Mouse (Mus musculus): ENCODE measurements at regions not wholly inside any gene's neighbourhood (a gene's known extent, or its start where the extent isn't known, plus 50 kb on each side); places are given as distances from the start of the nearest gene placed in this dataset.

GRCm38 (mm10) chr6:99986449-99986848 lies 260.3 kb upstream of the Prok2 start:
- TF ChIP-seq CTCF (IDR thresholded peaks at IDR 0.05; ENCODE audit: insufficient read depth, low read depth, low read length), result no peak
- no peak for TF ChIP-seq POLR2A (IDR thresholded peaks at IDR 0.05; ENCODE audit: insufficient read depth, low read depth, low read length)

Data from olfactory bulb, adult 2 months (tissue).